8 mouse cellular contexts compared by ENCODE assay signal in the genomic region with DNA sequence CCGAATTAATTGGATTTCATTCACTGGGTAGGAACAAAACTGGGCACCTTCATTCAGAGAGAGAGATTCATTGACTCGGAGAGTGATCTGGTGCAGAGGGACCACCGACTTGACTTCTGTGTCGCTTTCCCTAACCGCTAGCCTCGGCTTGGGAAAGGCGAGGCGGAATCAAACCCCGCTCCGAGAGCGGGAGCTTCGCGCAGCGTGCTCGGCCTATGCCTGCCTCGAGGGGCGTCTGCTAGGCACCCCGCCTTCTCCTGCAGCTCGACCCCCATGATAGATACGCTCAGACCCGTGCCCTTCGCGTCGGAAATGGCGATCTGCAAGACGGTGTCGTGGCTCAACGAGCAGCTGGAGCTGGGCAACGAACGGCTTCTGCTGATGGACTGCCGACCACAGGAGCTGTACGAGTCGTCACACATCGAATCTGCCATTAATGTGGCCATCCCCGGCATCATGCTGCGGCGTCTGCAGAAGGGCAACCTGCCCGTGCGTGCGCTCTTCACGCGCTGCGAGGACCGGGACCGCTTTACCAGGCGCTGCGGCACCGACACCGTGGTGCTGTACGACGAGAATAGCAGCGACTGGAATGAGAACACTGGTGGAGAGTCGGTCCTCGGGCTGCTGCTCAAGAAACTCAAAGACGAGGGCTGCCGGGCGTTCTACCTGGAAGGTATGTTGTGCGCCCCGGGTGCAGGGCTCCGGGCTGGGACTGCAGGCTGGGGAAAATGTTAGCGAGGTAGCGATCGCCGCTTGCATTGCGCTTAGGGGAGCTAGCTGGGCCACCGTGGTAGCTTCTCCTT. TPM values are rescaled to one million over a fixed set of nuclear protein-coding genes. Genes with fewer than 3 reads are reported as not detected.
DNase-seq lines count a peak whose midpoint lies in the region; ATAC-seq and TF ChIP-seq lines count a peak whose summit lies in the region.

No protein-coding gene starts in this region.

- no peak for TF ChIP-seq EP300 in stomach, postnatal 0 days (optimal IDR thresholded peaks at IDR 0.05)

- peak overlapping the region; percentile 86 for H3K4me2 ChIP-seq in embryonic facial prominence, embryonic 11.5 days (ENCODE audit: low read depth, low read length)
- peak overlapping the region; percentile 89 for H3K4me2 ChIP-seq in hindbrain, embryonic 11.5 days (replicated peaks; ENCODE audit: low read depth, low read length)
- peak overlapping the region; percentile 88 for H3K4me2 ChIP-seq in midbrain, embryonic 13.5 days (replicated peaks)
- H3K4me2 ChIP-seq in stomach, postnatal 0 days (replicated peaks; ENCODE audit: low read depth) = peak overlapping the region; percentile 61

- intact Hi-C loops in left cerebral cortex, postnatal 4 days (cut with DNase I) = loop anchor here (5.0 to 10.0 kb wide), 3 partner anchors 96 to 314 kb away; no protein-coding TSS in a partner anchor

- DNase-seq in embryo, embryonic 11 days = peak; percentile 73
- no peak for DNase-seq in embryo, embryonic 9.5 days (ENCODE audit: extremely low spot score)
- no peak for DNase-seq in G1E (ENCODE audit: low spot score)
- DNase-seq in embryonic facial prominence, embryonic 11.5 days (ENCODE audit: low spot score) = peak; percentile 39
- DNase-seq in hindbrain, embryonic 11.5 days (ENCODE audit: low spot score) = peak; percentile 75
- peak; percentile 53 for DNase-seq in left cerebral cortex, postnatal 4 days
- DNase-seq in stomach, postnatal 0 days (ENCODE audit: low spot score) = peak; percentile 48

- H3K4me1 ChIP-seq in G1E (ENCODE audit: insufficient read depth, low read depth, low read length) = no peaks in the 10 kb centered on the region
- H3K4me1 ChIP-seq in embryonic facial prominence, embryonic 11.5 days (ENCODE audit: control insufficient read depth, insufficient read depth, low read length) = 0 out of 2 replicates have a peak, but pooled peaks cover 2% of the 10 kb centered on the region
- peaks cover 9% of the 10 kb centered on the region for H3K4me1 ChIP-seq in hindbrain, embryonic 11.5 days (replicated peaks; ENCODE audit: control insufficient read depth, insufficient read depth, low read length)
- peaks cover 53% of the 10 kb centered on the region for H3K4me1 ChIP-seq in midbrain, embryonic 13.5 days (replicated peaks)
- H3K4me1 ChIP-seq in stomach, postnatal 0 days (replicated peaks; ENCODE audit: control insufficient read depth, insufficient read depth) = no peaks in the 10 kb centered on the region; the same call in 1 of the 2 replicates

- H3K4me3 ChIP-seq in G1E (ENCODE audit: low read depth, low read length) = peak overlapping the region; percentile 37; the same call in 1 of the 2 replicates
- peak overlapping the region; percentile 74 for H3K4me3 ChIP-seq in embryonic facial prominence, embryonic 11.5 days (ENCODE audit: low read depth, low read length)
- peak overlapping the region; percentile 60 for H3K4me3 ChIP-seq in hindbrain, embryonic 11.5 days (ENCODE audit: low read depth, low read length)
- H3K4me3 ChIP-seq in midbrain, embryonic 13.5 days (replicated peaks) = peak overlapping the region; percentile 56
- H3K4me3 ChIP-seq in stomach, postnatal 0 days (ENCODE audit: low read depth, low read length) = peak overlapping the region; percentile 77

- no peak for ATAC-seq in G1E (ENCODE audit: extremely low read depth, insufficient number of reproducible peaks, low FRiP score, poor library complexity, severe bottlenecking)
- peak; percentile 35 for ATAC-seq in embryonic facial prominence, embryonic 11.5 days (replicated peaks; ENCODE audit: insufficient number of reproducible peaks, low FRiP score, low TSS enrichment, low read depth)
- ATAC-seq in hindbrain, embryonic 11.5 days (ENCODE audit: low FRiP score) = peak; percentile 42
- peak; percentile 71 for ATAC-seq in midbrain, embryonic 13.5 days
- ATAC-seq in stomach, postnatal 0 days (ENCODE audit: low FRiP score, low TSS enrichment) = no peak

- peak overlapping the region; percentile 96 for H3K27ac ChIP-seq in embryonic facial prominence, embryonic 11.5 days (replicated peaks; ENCODE audit: low read depth, low read length)
- peak overlapping the region; percentile 91 for H3K27ac ChIP-seq in hindbrain, embryonic 11.5 days (ENCODE audit: low read depth, low read length)
- peak overlapping the region; percentile 90 for H3K27ac ChIP-seq in midbrain, embryonic 13.5 days
- H3K27ac ChIP-seq in stomach, postnatal 0 days (replicated peaks) = peak overlapping the region; percentile 92

- H3K9ac ChIP-seq in embryonic facial prominence, embryonic 11.5 days (replicated peaks; ENCODE audit: low read length) = peak overlapping the region; percentile 93
- peak overlapping the region; percentile 82 for H3K9ac ChIP-seq in hindbrain, embryonic 11.5 days (ENCODE audit: low read depth, low read length)
- peak overlapping the region; percentile 77 for H3K9ac ChIP-seq in midbrain, embryonic 13.5 days (replicated peaks)
- H3K9ac ChIP-seq in stomach, postnatal 0 days (ENCODE audit: low read length) = peak overlapping the region; percentile 85

- H3K27me3 ChIP-seq in G1E (ENCODE audit: insufficient read depth, low read length) = no peaks in the 10 kb centered on the region
- no peaks in the 10 kb centered on the region for H3K27me3 ChIP-seq in embryonic facial prominence, embryonic 11.5 days (ENCODE audit: control insufficient read depth, insufficient read depth, low read length)
- no peaks in the 10 kb centered on the region for H3K27me3 ChIP-seq in hindbrain, embryonic 11.5 days (ENCODE audit: control insufficient read depth, insufficient read depth, low read length)
- peaks cover 37% of the 10 kb centered on the region for H3K27me3 ChIP-seq in midbrain, embryonic 13.5 days
- no peaks in the 10 kb centered on the region for H3K27me3 ChIP-seq in stomach, postnatal 0 days (ENCODE audit: control insufficient read depth, insufficient read depth, low read length)

- no peaks in the 10 kb centered on the region for H3K36me3 ChIP-seq in G1E (replicated peaks)
- H3K36me3 ChIP-seq in embryonic facial prominence, embryonic 11.5 days (replicated peaks; ENCODE audit: control insufficient read depth, insufficient read depth, low read depth, low read length) = no peaks in the 10 kb centered on the region
- H3K36me3 ChIP-seq in hindbrain, embryonic 11.5 days (ENCODE audit: control insufficient read depth, insufficient read depth, low read length) = no peaks in the 10 kb centered on the region
- no peaks in the 10 kb centered on the region for H3K36me3 ChIP-seq in midbrain, embryonic 13.5 days
- H3K36me3 ChIP-seq in stomach, postnatal 0 days (ENCODE audit: control insufficient read depth, insufficient read depth, low read length) = no peaks in the 10 kb centered on the region

- no peak for TF ChIP-seq CTCF in G1E (IDR thresholded peaks at IDR 0.05; ENCODE audit: low read depth, low read length)
- no peak for TF ChIP-seq CTCF in stomach, postnatal 0 days (IDR thresholded peaks at IDR 0.05; ENCODE audit: low read depth)

- WGBS in embryonic facial prominence, embryonic 11.5 days = under 1% methylated on average over 66 of the region's 66 CpGs
- WGBS in hindbrain, embryonic 11.5 days = under 1% methylated on average over 66 of the region's 66 CpGs
- WGBS in midbrain, embryonic 13.5 days = under 1% methylated on average over 66 of the region's 66 CpGs
- under 1% methylated on average over 66 of the region's 66 CpGs for WGBS in stomach, postnatal 0 days

- H3K9me3 ChIP-seq in G1E (replicated peaks) = peaks cover 52% of the 10 kb centered on the region
- H3K9me3 ChIP-seq in embryonic facial prominence, embryonic 11.5 days (replicated peaks; ENCODE audit: control insufficient read depth, low read length) = no peaks in the 10 kb centered on the region
- no peaks in the 10 kb centered on the region for H3K9me3 ChIP-seq in hindbrain, embryonic 11.5 days (ENCODE audit: control insufficient read depth, low read length)
- H3K9me3 ChIP-seq in midbrain, embryonic 13.5 days = no peaks in the 10 kb centered on the region
- no peaks in the 10 kb centered on the region for H3K9me3 ChIP-seq in stomach, postnatal 0 days (ENCODE audit: control insufficient read depth, low read length)

RNA-seq across cellular contexts. Expression of gene Dusp6, which starts 0.6 kb away (rescaled TPM):
- total RNA-seq in G1E (2014; fragmentation: Nextera tagmentation) (not detected in 2 replicates), G1E (2017) (0.27 TPM in 1 of 2 replicates, not detected in the other)
- not detected in 2 replicates for polyA plus RNA-seq in G1E (2012)
- polyA plus RNA-seq in embryonic facial prominence, embryonic 11.5 days (2014; fragmentation: Nextera tagmentation; extraction: Ambion mirVana) = 115 and 123 TPM in 2 replicates
- 41.3 and 48.3 TPM in 2 replicates for polyA plus RNA-seq in hindbrain, embryonic 11.5 days (2014; fragmentation: Nextera tagmentation; extraction: Ambion mirVana)
- 10 to 100 TPM; 52.6 to 53.1 TPM for total RNA-seq in left cerebral cortex, postnatal 4 days (2021)
- 21.8 and 26.5 TPM in 2 replicates for polyA plus RNA-seq in midbrain, embryonic 13.5 days (2015; fragmentation: Nextera tagmentation; extraction: Ambion mirVana)
- 17.4 and 18.7 TPM in 2 replicates for polyA plus RNA-seq in stomach, postnatal 0 days (2015; fragmentation: Nextera tagmentation; extraction: Ambion mirVana)

Comparison
In these comparisons a context has a peak if more than half of its experiments do, and no peak if none do; other contexts are left out.
1. DNase-seq: peak in embryo, embryonic 11 days (single experiment), embryonic facial prominence, embryonic 11.5 days (single experiment), hindbrain, embryonic 11.5 days (single experiment), left cerebral cortex, postnatal 4 days (single experiment) and stomach, postnatal 0 days (single experiment); none in embryo, embryonic 9.5 days (single experiment) and G1E (single experiment).
2. ATAC-seq: peak in embryonic facial prominence, embryonic 11.5 days (single experiment), hindbrain, embryonic 11.5 days (single experiment) and midbrain, embryonic 13.5 days (single experiment); none in G1E (single experiment) and stomach, postnatal 0 days (single experiment).
3. RNA of gene Dusp6, which starts 0.6 kb away (polyA plus RNA-seq): 115 to 123 TPM in embryonic facial prominence, embryonic 11.5 days, 41.3 to 48.3 TPM in hindbrain, embryonic 11.5 days, 21.8 to 26.5 TPM in midbrain, embryonic 13.5 days and 17.4 to 18.7 TPM in stomach, postnatal 0 days; not detected in G1E; every median in the first group is over 10 times any median in the second.
4. Peak in every context shown above with its lines, with median percentiles within 50 percentile points of each other: H3K4me3 ChIP-seq, H3K27ac ChIP-seq, H3K4me2 ChIP-seq and H3K9ac ChIP-seq.